Mouse (Mus musculus): ENCODE data around the gene Ebf1. TPM values are rescaled to one million over a fixed set of nuclear protein-coding genes. Genes with fewer than 3 reads are reported as not detected.

Ebf1 gene
- polyA plus RNA-seq, 1 experiment from 2014 or later: 41.9 TPM

GRCm38 (mm10) chr11:44763992-44764835, 147.1 kb downstream of the Ebf1 start:
- 0 out of 2 replicates have a peak overlapping the region, but pooled peaks have one; percentile 25 for H3K27ac ChIP-seq (replicated peaks)
- no peak overlapping the region for H3K4me3 ChIP-seq
- no peaks in the 10 kb centered on the region for H3K36me3 ChIP-seq (replicated peaks)
- peaks cover 52% of the 10 kb centered on the region for H3K4me1 ChIP-seq
- no peaks in the 10 kb centered on the region for H3K9me3 ChIP-seq
- DNase-seq (ENCODE audit: low spot score): no peak
- H3K27me3 ChIP-seq (replicated peaks; ENCODE audit: low read depth, poor library complexity, severe bottlenecking): peaks cover 24% of the 10 kb centered on the region; the same call in 1 of the 2 replicates
- 84% methylated on average over 7 of the region's 7 CpGs for WGBS

- Histone ChIP-seq H3K4me3 (no peak overlapping the region), H3K27ac (replicated peaks) (no peak overlapping the region), H3K9me3 (no peaks in the 10 kb centered on the region), H3K27me3 (replicated peaks; ENCODE audit: low read depth, poor library complexity, severe bottlenecking) (peaks cover 24% of the 10 kb centered on the region; the same call in 1 of the 2 replicates), H3K4me1 (peaks cover 52% of the 10 kb centered on the region), H3K36me3 (replicated peaks) (no peaks in the 10 kb centered on the region)
- WGBS: 63% methylated on average over 11 of the region's 11 CpGs
- no peak for DNase-seq (ENCODE audit: low spot score)
Measured at GRCm38 (mm10) chr11:44764988-44765387, 147.9 kb downstream of the Ebf1 start.

GRCm38 (mm10) chr11:44766246-44766645, 149.1 kb downstream of the Ebf1 start:
- H3K27ac ChIP-seq (replicated peaks): no peak overlapping the region
- DNase-seq (ENCODE audit: low spot score): peak; percentile 42
- H3K27me3 ChIP-seq (replicated peaks; ENCODE audit: low read depth, poor library complexity, severe bottlenecking): peaks cover 24% of the 10 kb centered on the region; the same call in 1 of the 2 replicates
- 41% methylated on average over 5 of the region's 5 CpGs for WGBS
- H3K4me3 ChIP-seq: no peak overlapping the region
- H3K9me3 ChIP-seq: no peaks in the 10 kb centered on the region
- peaks cover 46% of the 10 kb centered on the region for H3K4me1 ChIP-seq
- no peaks in the 10 kb centered on the region for H3K36me3 ChIP-seq (replicated peaks)

- Histone ChIP-seq H3K27me3 (replicated peaks; ENCODE audit: low read depth, poor library complexity, severe bottlenecking) (peaks cover 22% of the 10 kb centered on the region; the same call in 1 of the 2 replicates), H3K4me3 (no peak overlapping the region), H3K4me1 (peaks cover 36% of the 10 kb centered on the region), H3K27ac (replicated peaks) (no peak overlapping the region), H3K36me3 (replicated peaks) (no peaks in the 10 kb centered on the region), H3K9me3 (no peaks in the 10 kb centered on the region)
- DNase-seq (ENCODE audit: low spot score): no peak
- 11% methylated on average over 3 of the region's 3 CpGs for WGBS
Measured at GRCm38 (mm10) chr11:44767322-44767721, 150.2 kb downstream of the Ebf1 start.

GRCm38 (mm10) chr11:44768346-44768745, 151.2 kb downstream of the Ebf1 start:
- no peak for DNase-seq (ENCODE audit: low spot score)
- no peaks in the 10 kb centered on the region for H3K9me3 ChIP-seq
- peaks cover 39% of the 10 kb centered on the region for H3K4me1 ChIP-seq
- WGBS: 83% methylated on average over 5 of the region's 5 CpGs
- no peak overlapping the region for H3K27ac ChIP-seq (replicated peaks)
- peaks cover 27% of the 10 kb centered on the region for H3K27me3 ChIP-seq (replicated peaks; ENCODE audit: low read depth, poor library complexity, severe bottlenecking)
- no peaks in the 10 kb centered on the region for H3K36me3 ChIP-seq (replicated peaks)
- no peak overlapping the region for H3K4me3 ChIP-seq

GRCm38 (mm10) chr11:44770989-44771564, 154.0 kb downstream of the Ebf1 start:
- Histone ChIP-seq H3K27ac (replicated peaks) (no peak overlapping the region), H3K4me3 (no peak overlapping the region), H3K36me3 (replicated peaks) (no peaks in the 10 kb centered on the region), H3K9me3 (no peaks in the 10 kb centered on the region), H3K27me3 (replicated peaks; ENCODE audit: low read depth, poor library complexity, severe bottlenecking) (peaks cover 36% of the 10 kb centered on the region), H3K4me1 (peaks cover 20% of the 10 kb centered on the region)
- DNase-seq (ENCODE audit: low spot score): no peak
- 68% methylated on average over 11 of the region's 11 CpGs for WGBS

GRCm38 (mm10) chr11:44774411-44774810, 157.3 kb downstream of the Ebf1 start:
- WGBS: 72% methylated on average over 3 of the region's 3 CpGs
- peaks cover 21% of the 10 kb centered on the region for H3K4me1 ChIP-seq
- no peaks in the 10 kb centered on the region for H3K36me3 ChIP-seq (replicated peaks)
- no peak for DNase-seq (ENCODE audit: low spot score)
- no peak overlapping the region for H3K27ac ChIP-seq (replicated peaks)
- no peaks in the 10 kb centered on the region for H3K9me3 ChIP-seq
- H3K4me3 ChIP-seq: no peak overlapping the region
- H3K27me3 ChIP-seq (replicated peaks; ENCODE audit: low read depth, poor library complexity, severe bottlenecking): peaks cover 31% of the 10 kb centered on the region

- Histone ChIP-seq H3K27ac (replicated peaks) (no peak overlapping the region), H3K4me1 (peaks cover 21% of the 10 kb centered on the region), H3K4me3 (no peak overlapping the region), H3K27me3 (replicated peaks; ENCODE audit: low read depth, poor library complexity, severe bottlenecking) (peaks cover 40% of the 10 kb centered on the region), H3K36me3 (replicated peaks) (no peaks in the 10 kb centered on the region), H3K9me3 (no peaks in the 10 kb centered on the region)
- DNase-seq (ENCODE audit: low spot score): no peak
- 82% methylated on average over 2 of the region's 2 CpGs for WGBS
Measured at GRCm38 (mm10) chr11:44775549-44775948, 158.4 kb downstream of the Ebf1 start.

- Histone ChIP-seq H3K27ac (replicated peaks) (no peak overlapping the region), H3K36me3 (replicated peaks) (no peaks in the 10 kb centered on the region), H3K9me3 (no peaks in the 10 kb centered on the region), H3K27me3 (replicated peaks; ENCODE audit: low read depth, poor library complexity, severe bottlenecking) (peaks cover 41% of the 10 kb centered on the region), H3K4me1 (peaks cover 21% of the 10 kb centered on the region), H3K4me3 (no peak overlapping the region)
- DNase-seq (ENCODE audit: low spot score): no peak
- 83% methylated on average over 2 of the region's 2 CpGs for WGBS
Measured at GRCm38 (mm10) chr11:44776556-44776955, 159.4 kb downstream of the Ebf1 start.

- no peaks in the 10 kb centered on the region for H3K9me3 ChIP-seq
- H3K4me3 ChIP-seq: no peak overlapping the region
- no peaks in the 10 kb centered on the region for H3K36me3 ChIP-seq (replicated peaks)
- 0 out of 2 replicates have a peak overlapping the region, but pooled peaks have one; percentile 51 for H3K27ac ChIP-seq (replicated peaks)
- WGBS: 33% methylated on average over 16 of the region's 16 CpGs
- no peak for DNase-seq (ENCODE audit: low spot score)
- peaks cover 36% of the 10 kb centered on the region for H3K27me3 ChIP-seq (replicated peaks; ENCODE audit: low read depth, poor library complexity, severe bottlenecking)
- H3K4me1 ChIP-seq: peaks cover 17% of the 10 kb centered on the region
Measured at GRCm38 (mm10) chr11:44777331-44778310, 160.5 kb downstream of the Ebf1 start.

- Histone ChIP-seq H3K36me3 (replicated peaks) (no peaks in the 10 kb centered on the region), H3K27ac (replicated peaks) (no peak overlapping the region), H3K9me3 (no peaks in the 10 kb centered on the region), H3K4me1 (peaks cover 16% of the 10 kb centered on the region), H3K4me3 (no peak overlapping the region), H3K27me3 (replicated peaks; ENCODE audit: low read depth, poor library complexity, severe bottlenecking) (peaks cover 37% of the 10 kb centered on the region)
- no peak for DNase-seq (ENCODE audit: low spot score)
- WGBS: 86% methylated on average over 1 of the region's 1 CpGs
Measured at GRCm38 (mm10) chr11:44779030-44779429, 161.9 kb downstream of the Ebf1 start.

Measured in embryonic facial prominence, embryonic 10.5 days (tissue).